Mouse (Mus musculus) layer of hippocampus, postnatal 10 days (tissue): ENCODE measurements at regions not wholly inside any gene's neighbourhood (a gene's known extent, or its start where the extent isn't known, plus 50 kb on each side); places are given as distances from the start of the nearest gene placed in this dataset.
"Not testable (repeated sequence)": the region's sequence is repeated elsewhere in the genome, so short reads cannot be mapped to it uniquely, and the experiment has no call there.

Experiments
- DNase-seq, 2 experiments: peaks; one replicate each; pipeline ENCODE4 v3.0.0; 2021; ENCODE audit warnings: low spot score in 2 of 2

- DNase-seq: not testable (repeated sequence)
Measured at GRCm38 (mm10) chr15:90882349-90882748, 167.4 kb downstream of the Kif21a start.

DNA sequence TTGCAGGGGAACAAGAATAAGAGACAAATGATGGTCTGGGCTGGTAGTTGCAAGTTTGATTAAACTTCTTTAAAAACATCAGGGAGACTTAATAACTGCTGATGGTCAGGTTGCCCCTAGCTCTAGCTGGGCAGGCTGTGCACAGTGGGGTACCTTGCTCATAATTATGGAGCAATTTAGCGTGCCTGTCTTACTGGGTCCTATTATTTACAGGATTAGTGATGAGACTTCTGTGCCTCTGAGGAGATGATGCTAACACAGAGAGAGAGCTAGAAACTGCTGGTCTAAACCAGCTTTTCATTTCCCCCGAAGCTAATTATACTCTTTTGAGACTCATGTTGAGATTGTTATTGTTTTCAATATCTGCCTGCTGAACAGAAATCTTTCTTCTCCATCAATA, 180.3 kb downstream of the Kif21a start:
- no peak for DNase-seq

GRCm38 (mm10) chr15:90853763-90854162, 174.5 kb upstream of the Cpne8 start:
- DNase-seq: not testable (repeated sequence)

DNA sequence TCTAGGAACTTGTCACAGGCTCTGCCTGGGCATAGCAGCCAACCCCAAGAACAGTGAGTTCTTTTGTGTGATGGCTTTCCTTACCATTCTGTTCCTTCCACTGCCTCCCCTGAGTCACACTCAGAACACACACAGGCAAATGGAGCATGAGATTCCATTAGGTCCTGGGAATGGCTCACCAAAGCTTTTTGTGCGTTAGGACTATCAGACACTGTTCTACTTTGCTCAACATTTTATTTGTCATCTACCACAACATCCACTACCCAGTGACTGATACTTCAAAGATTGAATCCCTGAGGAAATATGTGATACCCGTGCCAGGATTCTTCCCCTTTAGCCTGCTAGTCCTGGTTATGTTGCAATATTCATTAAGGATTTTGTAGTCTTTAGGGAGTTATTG, 172.8 kb upstream of the Cpne8 start:
- no peak for DNase-seq

DNA sequence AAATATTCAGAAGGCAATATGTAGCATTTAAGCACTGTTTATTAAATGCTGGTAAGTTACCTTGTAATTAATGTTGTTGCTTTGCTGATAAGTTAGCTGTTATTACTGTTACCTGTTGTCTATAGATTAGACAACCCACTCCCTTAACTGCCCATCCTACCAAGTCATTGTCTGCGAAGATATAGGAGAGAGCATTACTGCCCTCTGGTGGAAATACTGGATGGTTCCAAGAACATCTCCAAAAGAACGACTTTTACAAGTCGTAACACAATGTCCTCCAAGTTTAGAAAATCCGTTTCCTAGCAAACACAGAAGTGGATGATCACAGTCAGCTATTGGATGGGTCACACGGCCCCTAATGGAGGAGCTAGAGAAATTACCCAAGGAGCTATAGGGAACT, 162.2 kb upstream of the Cpne8 start:
- peak; percentile 15 to 24 for DNase-seq

DNA sequence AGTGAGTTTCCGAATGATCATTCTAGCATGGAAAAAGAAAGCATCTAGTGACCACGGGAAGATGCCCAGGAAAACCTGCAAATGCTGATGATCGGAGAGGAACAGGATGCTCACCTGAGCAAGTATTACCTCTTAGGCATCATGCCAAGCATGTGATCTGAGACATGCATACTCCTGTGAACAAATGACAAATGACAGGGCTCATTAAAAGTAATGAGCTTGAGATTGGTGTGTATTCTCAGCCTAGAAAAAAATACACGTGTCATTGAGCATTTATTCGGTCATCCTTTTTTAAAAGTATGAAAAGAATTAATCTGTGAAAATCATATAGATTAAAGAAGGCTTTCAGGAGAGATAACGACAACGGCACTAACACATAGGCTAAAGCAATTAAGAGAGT, 156.4 kb upstream of the Cpne8 start:
- no peak for DNase-seq

- DNase-seq: no peak
Measured at GRCm38 (mm10) chr15:90827816-90828215, 148.6 kb upstream of the Cpne8 start.

DNA sequence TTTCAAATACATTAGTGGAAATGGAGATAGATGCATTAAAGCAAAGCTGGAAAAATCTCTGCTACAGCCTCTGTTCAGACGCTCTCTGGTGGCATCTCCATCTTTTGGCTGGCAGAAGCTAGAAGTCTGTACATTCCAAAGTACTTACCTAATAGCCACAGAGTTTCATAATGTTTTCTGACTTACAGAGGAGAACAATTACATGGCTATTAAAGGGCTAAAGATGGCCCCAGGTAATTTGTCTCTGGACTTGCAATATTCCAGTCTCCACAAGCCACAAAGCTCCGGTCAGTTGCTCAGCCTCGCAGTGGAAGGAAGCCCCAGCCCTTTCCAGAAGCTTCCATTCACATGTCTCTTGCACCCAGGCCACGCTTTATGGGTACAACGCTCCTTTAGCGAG, 143.1 kb upstream of the Cpne8 start:
- no peak for DNase-seq

GRCm38 (mm10) chr15:90819949-90820655, 140.9 kb upstream of the Cpne8 start:
- no peak for DNase-seq

DNA sequence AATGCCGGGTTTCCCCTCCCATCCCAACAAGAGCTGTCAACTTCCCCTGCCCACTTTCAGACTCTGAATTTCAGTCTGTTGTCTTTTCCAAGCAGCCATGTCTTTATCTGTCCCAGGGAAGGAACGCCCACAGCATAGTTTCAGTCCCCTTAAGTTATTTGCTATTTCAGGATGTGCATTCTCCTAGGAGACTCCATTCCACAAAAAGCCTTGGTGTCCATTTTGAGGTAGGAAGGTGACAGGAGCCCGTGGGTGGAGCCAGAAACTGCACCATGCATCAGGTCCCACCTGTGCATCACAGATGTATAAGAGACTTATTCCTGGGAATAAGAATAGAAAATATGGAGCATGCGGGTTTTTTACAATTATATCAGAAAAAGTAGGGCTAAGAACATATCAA, 138.9 kb upstream of the Cpne8 start:
- no peak for DNase-seq

DNA sequence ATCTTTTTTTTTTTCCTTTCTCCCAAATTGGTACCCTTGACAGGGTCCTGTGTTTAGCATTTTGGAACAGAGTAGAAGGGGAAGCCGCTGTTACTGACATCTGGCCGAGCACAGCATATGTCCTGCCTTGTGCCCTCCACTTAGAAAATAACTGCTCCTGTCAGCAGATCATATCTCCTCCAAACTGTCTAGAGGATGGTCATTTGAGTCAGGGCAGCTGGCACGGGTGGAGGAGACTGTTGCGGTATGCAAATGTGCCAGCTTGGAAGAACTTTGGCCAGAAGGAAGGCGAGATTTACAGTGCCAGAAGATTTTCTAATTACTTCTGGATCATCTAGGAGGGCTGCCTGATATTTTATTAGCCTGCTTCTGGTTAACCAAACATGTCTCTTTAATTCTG, 134.7 kb upstream of the Cpne8 start:
- DNase-seq: peak in 1 of 2 experiments; percentile 10

DNA sequence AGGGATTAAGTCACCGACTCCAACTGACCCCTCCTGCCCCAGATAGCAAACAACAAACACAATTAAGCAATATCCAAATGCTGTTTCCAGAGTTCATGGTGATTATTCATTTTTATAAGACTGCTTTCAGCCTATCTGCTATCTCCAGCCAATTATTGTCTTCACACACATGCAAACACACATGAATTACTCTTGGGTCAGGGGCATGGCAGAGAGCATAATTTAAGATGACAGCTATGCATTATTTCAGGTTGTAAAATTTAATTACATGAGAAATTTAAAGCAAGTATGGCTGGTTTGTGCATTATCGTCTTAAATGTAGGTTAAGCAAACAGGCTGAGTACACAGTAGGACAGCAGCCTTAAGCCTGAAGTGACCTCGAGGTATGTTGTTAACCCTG, 131.1 kb upstream of the Cpne8 start:
- DNase-seq: no peak

GRCm38 (mm10) chr15:90808236-90808635, 129.0 kb upstream of the Cpne8 start:
- DNase-seq: no peak

DNA sequence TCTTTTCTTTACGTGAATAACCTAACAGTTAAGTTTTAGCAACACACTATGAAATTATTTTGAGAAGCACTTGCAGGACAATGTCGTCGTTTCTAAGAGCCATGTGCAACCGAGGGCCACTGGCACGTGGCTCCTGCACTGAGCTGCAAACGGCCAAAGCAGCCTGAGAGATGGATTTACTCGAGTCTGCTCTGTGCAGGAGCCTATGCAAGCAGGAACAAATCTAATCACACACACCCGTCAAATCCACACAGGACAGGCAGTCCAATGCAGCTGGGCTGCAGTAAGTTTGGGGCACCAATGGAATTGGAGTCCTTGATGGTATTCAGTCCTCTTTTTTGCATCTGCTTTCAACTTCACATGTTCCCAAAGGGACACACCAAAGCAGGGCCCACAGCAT, 118.8 kb upstream of the Cpne8 start:
- no peak for DNase-seq

DNA sequence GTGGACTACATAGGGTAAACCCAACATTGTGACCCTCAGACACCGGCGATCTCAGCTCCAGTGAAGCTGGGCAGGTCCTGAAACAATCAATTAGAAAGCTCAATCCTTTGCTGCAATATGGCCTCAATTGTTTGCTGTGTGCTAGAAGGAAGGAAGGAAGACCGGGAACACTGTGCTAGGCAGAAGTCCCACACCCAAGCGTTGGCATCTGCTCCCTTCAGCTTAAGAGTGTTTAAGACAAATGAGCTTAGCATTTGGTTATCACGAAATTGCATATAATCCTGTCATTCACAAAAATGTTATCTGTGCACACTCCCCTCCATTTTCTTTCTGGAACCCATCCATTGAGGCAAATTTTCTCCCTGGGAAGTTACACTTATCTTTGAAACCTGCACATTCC, 110.7 kb upstream of the Cpne8 start:
- DNase-seq: no peak

DNA sequence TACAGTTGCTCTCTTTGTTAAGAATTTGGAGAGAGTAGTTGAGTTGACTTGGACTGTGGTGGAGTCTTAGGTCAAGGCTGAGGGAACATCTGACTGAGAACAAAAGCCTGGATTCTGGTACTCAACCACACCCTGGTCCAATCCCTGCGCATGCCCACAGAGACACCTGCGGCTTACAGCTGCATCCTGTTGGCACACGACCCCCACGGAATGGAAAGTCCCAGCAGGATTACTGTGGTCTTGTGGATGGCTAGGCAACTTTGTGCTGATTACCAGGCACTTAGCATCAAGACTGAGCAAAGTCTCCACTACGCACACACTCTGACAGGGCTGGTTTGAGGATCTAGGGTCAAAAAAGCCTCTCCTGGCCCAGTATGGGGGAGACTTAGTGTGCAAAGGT, 105.5 kb upstream of the Cpne8 start:
- no peak for DNase-seq

DNA sequence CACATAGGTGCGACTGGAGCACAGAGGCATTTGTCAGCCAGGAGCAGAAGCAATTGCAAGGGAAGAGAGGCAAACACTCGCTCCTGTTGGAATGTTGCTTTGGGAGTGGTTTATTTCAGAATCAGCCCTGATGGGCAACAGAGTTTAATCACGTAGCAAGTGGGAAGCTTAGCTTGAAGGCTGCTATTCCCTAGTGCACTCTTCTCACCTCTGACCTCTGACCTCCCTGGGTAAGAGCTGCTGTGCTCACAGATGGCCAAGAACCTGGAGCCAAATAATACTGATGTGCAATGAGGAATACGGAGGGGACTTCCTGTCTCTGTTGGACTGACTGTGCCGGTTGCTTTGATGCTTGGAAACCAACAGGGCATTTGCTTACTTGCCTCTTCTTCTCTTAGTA, 88.3 kb upstream of the Cpne8 start:
- no peak for DNase-seq

DNA sequence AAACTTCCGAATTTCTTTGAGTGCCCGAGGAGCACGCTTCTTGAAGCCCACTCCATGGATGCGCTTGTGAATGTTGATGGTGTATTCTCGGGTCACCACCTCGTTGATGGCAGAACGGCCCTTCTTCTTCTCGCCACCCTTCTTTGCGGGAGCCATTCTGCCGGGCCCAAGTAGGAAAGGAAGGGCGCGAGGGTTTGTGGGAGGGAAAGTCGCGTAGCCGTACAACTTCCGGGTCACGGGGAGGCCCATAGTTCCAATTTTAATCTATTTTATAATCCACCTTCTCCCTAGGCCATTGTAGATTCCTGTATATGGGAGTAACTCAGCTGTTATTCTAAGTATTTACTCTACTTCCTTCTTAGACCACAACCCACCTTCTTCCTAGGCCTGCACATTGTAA, 85.3 kb upstream of the Cpne8 start:
- not testable (repeated sequence) for DNase-seq

DNA sequence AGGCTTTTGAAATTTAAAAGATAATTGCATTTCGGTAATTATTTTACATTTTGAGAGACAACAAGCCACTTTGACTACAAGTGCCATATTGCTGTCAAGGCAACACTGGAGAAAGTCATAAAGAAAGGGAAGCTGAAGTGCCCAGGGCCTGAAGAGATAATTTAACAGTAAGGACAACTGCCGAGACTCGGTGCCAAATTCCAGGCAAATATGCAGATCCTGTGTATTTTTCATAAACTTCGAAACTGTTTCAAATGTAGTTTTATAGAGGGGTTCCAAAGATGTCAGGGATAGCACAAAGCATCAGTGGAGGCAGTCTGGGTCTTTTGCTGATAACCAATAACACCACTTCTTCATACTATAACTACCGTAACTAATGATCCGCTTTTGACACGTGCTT, 54.7 kb upstream of the Cpne8 start:
- no peak for DNase-seq
